Mouse (Mus musculus) spleen, adult 2 months (tissue): ENCODE results near the gene Slc6a6.

Source experiments
- CTCF ChIP-seq: fragments of 200-500 bp; IDR thresholded peaks from 2 replicates; pipeline ENCODE4 v1.5.1; 2011; ENCODE audit warnings: mild to moderate bottlenecking, inconsistent platforms; ENCODE audit not compliant: insufficient read depth, insufficient read length, insufficient replicate concordance; ENCODE audit errors: extremely low read depth
- POLR2A ChIP-seq: fragments of 200-500 bp; IDR thresholded peaks from 2 replicates; pipeline ENCODE4 v1.6.1; 2011; ENCODE audit warnings: low read depth, low read length, inconsistent platforms

DNA sequence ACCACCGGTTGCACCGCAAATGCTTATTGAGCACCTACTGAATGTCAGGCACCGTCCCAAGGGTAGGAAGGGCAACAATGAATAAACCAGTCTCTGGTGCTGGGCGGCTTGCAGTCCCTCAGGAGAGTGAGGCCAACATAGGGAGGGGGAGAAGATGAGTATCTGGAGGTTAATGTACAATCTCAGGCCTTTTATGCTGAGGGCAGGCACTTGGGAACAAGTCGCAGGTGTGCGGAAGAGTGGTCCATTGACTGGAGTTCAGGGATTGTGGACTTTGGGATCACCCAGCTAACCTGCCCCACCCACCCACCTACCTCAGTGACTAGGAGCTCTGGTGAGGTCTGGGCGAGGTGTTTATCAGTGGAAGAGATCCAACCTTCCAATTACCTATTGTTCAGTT, 6.8 kb downstream of the Slc6a6 start:
- TF ChIP-seq CTCF = no peak
- no peak for TF ChIP-seq POLR2A
